Mouse (Mus musculus): ENCODE results near the gene Gm20388.

Gm20388 gene

DNA sequence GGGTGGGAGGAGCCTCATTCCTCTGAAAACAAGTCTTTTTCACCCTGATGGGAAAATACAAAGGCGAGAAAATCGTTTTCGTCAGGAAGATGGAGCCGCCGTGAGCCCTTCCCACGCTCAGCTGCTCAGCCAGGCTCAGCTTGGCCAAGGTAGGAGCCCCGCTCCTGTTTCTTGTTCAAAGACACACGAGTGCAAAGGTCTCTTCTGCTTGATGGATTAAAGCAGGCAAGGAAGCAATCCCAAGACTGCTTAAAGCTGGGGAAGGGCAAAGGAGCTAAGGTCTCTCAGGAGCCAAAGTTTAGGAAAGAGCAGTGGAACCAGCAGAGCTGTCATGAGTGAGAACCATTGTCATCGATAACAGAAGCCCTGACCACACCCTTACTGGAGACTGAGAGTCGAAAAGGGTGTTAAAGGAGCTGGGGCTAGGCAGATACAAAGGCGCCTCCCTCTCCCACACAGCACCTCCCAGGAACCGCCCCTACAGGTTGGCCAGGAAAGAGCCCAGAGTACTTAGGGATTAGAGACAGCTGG is 3809.9 kb downstream of the Gm20388 start:
- DNase-seq = peak; percentile 59

DNA sequence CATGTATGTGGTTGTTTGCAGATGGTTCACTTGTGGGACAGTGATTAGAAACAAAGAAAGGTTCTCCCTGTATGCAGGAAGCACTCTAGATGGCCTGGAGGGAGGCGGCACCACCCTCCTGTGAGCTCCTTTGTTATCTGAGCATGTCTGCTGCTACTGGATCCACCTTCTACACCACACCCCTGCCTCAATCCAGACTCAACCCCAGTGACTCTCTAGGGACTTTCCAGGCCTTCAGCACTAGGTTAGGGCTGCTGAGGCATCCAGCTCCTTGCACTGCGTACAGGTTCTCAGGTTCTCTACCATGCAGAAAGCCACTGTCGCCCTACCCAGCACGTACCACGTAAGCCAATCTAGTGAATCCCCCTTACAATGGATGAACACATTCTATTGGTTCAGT is 3811.6 kb downstream of the Gm20388 start:
- DNase-seq = peak; percentile 49

DNA sequence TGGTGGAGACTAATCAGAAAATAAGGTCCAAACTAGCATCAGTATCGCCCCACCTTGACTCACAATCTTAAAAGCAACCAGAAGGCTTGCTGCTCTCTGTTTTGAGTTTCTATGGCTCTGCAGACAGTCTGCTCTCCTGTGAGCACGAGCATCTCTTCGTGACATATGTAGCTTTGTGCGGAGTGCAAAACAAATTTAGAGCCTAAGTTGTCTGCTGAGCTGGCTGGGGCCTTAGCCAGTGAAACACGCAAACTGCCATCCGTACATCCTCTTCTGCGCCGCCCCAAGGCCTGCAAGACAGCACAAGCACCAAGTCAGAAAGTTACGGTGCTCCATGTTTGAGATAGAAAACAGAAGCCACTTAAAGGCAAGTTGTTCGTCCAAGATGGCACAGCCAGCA is 3814.1 kb downstream of the Gm20388 start:
- no peak for DNase-seq

DNA sequence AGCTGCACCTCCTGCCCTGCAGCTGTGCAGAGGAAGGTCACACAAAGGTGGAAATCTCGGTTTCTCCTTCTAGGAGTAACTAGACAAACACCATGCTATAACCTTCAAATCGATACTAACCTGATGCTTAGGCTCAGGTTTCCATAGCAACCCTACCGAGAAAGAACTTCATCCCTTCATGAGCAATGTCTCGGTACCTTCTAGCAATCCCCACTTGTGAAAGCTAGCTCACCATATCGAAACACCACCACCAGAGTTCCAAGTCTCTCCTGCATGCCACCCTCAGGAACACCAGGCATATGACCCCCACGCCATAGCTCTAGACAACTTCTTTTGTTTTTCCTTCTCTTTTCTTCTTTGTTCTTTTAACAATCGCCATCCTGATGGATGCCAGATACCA is 3814.6 kb downstream of the Gm20388 start:
- no peak for DNase-seq

DNA sequence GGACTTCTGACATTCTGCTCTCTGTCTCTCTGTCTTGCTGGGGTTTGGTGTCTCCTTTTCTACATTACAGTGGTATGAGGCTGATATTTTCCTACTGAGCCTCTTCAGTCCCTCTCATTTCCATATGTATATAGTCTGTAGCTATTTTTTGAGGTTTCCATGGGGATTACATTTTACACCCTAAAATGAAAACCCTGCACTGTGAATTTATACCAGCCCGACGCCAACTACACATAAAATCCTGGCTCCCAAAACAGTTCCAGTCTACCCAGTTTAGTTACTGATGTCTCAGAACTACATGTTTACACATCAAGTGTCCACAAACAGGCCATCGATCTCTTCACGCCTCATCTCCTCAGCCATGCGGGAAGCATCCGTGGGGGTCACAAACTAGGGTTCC is 3816.1 kb downstream of the Gm20388 start:
- DNase-seq = no peak

DNA sequence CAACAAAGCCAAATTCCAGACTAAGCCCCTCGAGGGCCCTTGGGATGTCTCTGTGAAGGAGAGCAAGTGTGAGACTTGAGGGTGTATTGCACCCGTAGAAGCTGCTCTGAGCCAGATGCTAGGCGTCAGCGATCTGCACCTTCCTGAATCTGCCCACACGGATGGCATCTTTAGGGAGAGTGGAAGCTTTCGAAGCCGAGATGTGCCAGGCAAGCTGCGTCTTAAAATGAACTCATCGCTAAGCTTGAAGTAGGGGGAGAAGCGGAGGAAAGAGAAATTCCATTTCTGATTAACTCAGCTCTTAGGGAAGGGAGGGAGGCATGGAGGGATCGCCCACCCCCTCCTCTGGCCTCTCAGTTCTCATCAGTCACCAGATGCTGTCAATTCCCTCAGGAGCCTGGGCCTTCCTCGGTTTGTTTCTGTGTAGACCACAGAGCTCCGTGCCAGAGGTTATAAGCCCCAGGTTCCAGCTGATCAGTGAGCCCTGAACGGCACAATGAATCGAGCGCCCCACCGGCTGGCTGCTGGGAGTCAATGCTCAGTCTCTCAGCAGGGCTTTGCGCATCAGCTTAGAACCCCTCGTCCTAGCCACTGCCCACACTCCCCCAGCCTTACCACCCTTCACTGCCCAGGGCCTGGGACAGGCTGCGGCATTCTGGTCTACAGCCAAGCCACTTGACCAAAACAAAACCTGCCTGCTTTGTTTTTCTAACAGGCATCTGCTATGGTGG is 3818.6 kb downstream of the Gm20388 start:
- DNase-seq = no peak

DNA sequence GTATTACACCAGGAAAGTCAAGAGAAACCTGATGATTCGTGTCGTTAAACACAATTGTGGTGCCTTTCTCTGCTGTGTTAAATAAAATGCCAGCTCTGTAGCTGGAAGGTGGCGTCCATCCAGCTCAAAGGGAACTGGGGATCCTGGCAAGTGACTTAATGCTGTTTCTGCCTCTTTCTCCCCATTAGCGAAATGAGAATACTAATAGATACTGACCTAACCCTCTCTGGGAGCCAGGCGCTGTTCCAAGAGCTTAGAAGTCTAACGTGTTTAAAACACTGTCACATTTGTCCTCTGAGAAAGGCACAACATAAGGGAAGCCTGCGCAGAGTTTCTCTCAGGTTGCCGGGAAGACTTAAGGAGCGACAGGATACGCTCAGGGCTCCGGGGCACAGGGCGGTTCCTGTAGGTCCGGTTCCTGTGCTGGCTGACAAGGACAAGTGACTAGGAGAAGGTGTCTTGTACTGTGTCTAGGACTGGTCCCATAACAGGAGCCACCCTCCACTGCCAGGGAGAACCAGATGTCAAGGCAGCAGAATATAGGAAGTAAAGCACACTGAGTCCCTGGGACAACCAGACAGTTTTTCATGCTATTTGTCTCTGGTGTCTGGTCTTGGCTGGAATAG is 3819.3 kb downstream of the Gm20388 start:
- DNase-seq = no peak

DNA sequence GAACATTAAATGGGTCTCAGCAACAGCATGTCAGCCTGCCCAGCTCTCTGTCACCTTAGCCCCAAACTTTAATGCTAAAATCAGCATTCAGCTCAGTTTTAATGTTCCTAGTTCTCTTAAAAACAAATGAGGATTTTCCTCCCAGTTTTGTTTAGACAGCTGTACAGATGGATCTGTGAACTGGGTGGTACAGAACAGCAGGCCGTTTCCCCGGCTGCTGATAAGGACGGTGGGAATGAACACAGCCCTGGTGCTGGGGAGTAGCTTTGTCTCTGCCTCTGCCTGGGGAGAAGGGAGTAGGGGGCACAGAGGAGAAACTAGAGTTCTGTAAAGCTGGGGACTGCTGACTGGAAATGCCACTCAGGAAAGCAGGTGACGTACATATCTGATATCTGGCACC is 3821.7 kb downstream of the Gm20388 start:
- no peak for DNase-seq

DNA sequence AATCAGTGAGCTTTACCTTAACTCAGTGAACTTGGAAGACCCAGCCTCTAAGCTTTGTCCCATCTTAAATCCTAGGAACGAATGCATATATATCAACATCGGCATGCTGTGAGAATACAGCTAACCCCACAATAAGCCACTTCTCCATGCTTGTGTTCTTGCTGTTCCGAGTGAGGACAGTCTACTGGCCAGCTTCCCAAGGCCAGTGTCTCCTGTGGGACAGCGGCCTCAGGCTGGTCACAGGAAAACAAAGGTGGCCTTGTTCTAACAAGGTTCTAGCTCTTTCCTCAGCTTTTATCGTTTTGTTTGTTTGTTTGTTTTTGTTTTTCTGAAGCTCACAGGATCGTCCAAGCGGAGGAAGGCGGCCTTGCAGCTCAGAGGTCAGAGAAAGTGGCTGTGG is 3823.8 kb downstream of the Gm20388 start:
- DNase-seq = no peak

DNA sequence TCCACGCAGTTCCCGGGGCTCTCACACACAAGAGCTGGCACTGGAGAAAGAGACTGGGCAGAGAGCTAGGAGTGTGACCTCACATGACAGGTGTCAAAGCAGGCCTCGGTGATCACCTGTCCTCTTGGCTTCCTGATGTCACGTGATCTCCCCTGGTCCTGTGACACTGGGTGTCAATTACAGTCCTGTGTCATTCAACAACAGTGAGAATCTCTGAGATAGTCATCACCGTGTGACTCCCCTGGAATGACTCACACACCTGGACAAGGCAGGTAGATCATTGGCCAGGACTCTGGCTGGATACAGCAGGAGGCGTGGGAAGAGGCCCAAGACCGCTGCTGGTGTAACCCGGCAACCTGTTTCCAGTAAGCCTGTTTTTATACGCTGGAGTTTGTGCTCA is 3826.3 kb downstream of the Gm20388 start:
- no peak for DNase-seq

DNA sequence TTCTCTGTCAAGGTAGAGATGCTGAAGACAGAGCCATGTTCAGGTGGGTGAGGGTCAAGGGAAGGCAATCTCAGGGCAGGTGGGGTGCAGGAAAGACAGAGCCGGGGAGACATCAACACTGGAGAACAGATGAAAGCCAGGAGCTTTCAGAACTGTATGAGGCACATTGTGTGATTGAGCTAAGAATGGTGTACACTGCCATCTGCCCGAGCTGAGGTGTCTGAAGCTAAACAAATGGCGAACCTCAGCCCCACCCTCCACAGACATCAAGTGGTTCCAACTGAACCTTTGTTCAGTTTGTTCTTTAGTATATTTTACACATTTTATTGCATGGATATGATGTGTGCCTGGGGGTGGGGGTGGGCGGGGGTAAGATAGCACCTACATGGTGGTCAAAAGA is 3829.6 kb downstream of the Gm20388 start:
- DNase-seq = no peak

DNA sequence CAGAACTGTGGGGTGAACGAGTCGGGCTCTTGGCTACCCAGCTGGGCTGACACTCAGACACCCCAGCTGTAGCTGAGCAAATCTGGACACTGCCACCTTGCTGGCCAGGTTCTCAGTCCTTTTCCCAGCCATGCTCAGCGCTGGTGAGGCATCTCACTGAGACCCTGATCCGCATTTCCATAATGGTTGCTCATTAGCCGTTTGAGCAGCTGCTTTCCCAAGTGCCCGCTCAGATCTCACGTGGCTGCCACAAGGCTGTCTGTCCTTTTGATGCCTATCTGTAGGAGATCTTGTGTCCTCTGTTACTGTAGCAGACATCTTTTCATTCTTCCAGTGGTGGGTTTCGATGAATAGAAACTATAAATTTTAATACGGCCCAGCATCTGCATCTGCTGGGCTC is 3830.6 kb downstream of the Gm20388 start:
- no peak for DNase-seq

DNA sequence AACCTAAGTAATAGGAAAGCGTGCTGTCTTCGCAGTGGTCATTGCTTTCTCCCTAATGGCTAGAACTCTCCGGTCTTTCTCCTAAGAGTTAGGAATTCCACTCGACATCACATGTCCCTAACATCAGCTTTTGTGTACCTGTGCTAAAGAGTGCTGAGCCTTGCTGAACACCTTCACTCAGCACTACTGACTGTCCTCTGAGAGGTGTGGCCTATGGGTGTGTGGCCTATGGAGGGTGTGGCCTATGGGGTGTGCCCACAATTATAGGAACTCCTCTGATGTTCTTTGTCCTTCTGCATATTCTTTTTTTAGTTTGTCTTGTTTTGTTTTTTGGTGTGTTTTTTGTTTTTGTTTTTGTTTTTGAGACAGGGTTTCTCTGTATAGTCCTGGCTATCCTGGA is 3835.8 kb downstream of the Gm20388 start:
- DNase-seq = no peak

DNA sequence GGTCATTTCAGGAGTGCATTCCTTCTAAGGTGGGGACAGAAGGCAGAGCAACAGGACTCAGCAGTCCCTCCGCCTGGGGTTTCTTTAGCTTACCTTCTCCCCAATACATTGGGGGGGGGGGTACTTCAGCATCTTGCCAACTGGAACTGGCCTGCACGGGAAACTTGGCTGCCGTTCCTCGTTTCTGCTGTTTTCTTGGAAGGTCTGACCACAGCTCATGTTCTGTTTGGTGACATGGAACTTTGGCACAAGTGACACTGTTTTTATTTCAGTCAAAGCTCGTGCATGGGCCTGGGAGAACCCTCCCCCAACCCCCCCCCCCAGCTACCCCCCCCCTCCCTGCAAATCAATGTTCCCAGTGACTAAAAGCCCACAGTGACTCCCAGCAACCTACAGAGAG is 3837.1 kb downstream of the Gm20388 start:
- DNase-seq = no peak

DNA sequence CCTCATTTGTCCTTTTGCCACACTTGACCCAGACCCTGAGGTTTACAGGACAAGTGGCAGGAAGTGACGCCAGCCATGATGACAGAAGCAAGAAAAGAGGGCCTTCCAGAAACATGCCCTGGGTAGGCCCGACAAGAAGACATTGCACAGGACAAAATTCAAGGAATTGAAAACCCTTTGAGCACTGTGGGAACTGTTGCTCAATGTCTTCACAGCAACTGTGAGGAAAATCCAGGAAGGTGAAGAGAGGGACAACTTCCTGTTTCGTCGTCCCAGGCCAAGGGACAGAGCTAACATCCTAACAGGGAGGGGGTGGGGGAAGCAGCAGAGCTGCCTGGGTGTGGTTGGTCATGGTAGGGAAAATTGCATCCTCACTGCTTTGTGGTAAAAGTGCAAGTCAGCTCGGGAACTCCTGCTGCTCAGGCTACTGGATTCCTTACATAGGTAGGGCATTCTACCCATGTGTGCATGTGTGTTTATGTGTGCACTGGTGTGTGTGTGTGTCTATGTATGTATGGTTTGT is 3839.6 kb downstream of the Gm20388 start:
- no peak for DNase-seq

DNA sequence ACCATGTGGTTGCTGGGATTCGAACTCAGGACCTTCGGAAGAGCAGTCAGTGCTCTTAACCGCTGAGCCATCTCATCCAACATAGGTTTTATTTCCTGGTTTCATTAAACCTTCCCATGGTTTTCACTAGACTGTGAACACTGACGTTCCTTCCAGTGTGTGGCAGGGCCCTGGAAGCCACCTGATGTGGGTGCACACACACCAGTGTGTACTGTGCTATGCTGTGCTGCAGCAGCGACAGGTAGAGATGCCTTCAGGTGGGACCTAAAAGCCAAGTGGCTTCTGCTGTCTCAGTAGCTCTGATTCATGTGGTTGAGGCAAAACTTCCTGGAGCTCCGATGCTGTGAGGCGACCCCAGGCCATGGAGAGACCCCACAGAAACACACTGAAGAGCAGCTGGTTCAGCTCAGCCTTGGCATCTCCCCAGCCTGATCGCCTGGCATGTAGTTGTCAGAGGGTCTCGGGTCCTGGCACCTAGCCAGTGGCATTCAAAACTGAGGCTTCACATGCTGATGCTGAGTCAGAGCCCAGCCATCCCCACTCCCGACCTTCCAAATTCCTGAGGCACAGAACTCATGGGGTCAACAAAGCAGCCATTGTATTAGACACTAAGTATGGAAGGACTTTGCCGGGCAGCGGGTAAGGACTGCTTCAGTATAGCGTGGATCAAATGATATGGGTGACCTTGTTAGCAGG is 3842.3 kb downstream of the Gm20388 start:
- DNase-seq = no peak

DNA sequence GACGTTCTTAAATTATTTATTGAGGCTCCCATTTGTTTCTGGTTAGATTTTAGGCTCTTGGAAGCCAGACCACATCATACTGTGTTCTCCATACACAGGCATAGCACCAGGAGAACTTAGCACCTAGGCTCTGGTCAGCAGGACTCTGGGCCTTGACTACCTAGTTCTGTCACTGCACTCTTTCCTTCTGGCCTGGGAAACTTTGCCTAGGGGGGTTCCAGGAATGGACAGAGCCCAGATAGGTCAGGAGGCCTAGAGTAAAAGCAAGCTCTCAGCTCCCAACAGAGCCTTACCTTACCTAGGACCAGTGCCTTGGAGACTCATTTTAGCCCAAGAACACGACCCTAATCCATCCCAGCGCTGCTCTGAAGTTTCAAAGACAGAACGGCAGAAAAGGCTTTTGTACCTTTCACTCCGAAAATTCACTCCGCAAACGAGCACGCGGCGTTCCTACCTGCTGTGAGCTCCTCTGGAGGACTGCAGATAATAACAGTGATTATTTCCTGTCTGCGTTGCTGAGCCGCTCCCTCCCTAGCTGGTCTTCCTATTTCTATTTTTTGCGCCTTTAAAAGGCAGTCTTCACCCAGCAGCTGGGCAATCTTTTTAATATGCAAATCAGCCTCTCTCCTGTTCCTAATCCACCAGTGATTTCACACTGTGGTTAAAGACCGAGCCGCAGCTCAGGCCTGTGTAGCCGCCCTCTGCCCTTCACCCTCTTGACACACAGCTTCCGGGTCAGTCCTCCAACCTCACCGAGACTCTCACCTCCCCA is 3843.1 kb downstream of the Gm20388 start:
- no peak for DNase-seq

DNA sequence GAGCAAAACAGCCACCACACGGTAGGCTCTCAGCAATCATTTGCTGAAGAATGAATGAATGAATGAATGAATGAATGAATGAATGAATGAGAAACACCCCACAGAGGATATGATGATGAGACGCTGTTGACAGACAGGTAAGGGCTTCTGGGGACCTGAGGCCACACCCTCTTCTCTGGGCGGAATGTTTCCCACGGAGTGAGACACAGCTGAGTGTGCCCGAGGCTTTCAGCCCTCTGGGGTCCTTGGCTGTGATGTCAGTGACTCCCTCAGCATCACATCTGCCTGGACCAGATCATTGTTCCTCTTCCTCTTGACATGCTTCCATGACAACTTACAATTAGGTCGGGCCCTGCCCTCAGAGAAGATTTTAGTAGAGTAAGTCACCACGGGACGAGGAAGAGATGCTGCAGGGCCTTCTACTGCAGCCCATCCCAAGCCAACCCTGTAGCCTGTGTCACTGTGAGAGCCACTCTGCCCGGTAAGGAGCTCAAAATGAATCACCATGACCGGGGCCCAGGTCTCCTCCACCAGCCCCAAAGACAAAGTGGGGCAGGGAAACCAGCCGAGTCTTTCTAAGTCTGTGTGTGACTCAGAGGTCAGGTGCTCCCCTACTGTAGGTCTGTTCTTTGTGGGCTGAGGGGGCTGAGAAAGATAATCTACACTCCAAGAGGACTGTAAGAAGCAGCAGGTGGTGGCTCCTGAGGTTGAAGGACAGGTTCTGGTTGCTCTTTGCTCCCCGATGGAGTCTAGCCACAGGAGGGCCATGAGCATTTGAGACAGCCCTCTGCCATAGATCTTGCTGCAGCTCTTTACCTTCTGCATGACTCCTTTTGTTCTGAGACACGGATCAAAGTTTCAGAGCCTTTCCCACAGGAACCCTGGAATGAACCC is 3844.1 kb downstream of the Gm20388 start:
- no peak for DNase-seq

DNA sequence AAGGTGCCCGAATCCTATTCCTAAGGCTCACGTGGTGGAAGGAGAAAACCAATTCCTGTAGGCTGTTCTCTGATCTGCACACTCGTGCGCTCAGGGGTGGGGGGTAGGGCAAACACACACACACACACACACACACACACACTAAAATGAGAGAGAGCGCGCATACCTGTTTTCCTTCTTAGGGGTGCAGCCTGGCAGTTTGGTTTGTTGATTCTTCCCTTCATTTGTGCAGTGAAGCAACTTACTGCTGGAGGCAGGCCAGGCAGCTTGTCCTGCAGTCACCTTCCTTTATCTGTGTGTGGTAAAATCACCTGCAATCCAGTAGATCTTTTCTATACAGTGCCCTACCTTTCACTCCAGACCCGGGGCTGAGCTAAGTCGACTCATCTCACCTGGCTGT is 3846.3 kb downstream of the Gm20388 start:
- no peak for DNase-seq

DNA sequence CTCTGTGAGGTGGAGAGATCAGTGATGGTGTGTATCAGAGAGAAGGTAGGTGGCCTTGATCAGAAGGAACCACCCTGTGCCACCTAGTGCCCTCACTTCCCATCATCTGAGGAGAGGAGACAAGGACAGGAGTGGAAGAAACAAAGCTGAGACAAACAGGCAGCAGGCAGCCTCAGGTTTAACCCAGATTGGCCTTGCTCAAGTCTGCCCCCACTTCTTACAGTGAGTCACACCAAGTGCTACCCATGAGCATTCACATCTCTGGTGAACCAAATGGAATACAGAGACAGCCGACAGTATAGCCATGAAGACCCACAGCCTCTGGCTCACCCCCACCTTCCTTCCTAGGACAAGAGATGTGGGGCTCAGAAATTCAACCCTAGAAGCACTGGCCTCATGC is 3848.3 kb downstream of the Gm20388 start:
- DNase-seq = no peak

DNA sequence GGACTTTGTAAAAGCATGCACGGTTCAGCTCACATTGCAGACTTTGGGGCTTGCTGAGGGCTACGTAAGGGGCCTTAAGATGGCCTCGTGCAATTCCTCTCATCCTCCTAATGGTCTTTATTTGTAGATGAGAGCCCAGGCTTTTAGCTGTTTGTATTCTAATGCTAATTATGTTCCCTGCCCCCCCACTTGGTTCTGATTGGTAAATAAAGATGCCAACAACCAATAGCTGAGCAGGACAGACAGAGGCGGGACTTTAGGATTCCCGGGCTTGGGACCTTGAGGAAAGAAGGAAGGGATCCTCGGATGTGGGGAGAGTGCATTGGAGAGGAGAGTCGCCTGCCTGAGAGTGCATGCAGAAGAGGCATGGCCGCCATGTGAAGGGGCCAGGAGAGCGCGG is 3849.3 kb downstream of the Gm20388 start:
- DNase-seq = no peak

DNA sequence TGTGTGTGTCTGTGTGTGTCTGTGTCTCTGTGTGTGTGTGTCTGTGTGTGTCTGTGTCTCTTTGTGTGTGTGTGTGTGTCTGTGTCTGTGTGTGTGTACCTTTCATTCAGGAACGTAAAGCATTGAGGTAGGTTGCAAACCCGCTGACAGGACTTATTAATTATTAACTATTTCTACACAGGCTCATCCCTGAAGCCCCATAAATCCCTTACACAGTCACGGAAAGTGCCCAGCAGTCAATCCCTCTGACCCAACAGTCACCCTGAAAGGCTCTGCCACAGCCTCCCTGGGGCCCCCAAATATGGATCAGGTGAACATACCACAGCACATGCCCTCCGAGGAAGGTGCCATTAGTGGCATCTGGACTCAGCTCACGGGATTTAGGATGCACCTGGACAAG is 3849.9 kb downstream of the Gm20388 start:
- no peak for DNase-seq

All from liver (tissue).